Mouse (Mus musculus): ENCODE results near the gene Adam1a. TPM values are rescaled to one million over a fixed set of nuclear protein-coding genes. Genes with fewer than 3 reads are reported as not detected.

Gene Adam1a
- total RNA-seq, 2 experiments from 2014 or later: 12.1 to 14.9 TPM

- no peak overlapping the region for H3K4me3 ChIP-seq
- no peak for DNase-seq (ENCODE audit: extremely low spot score in 1 of 2, low spot score in 2 of 2)
- intact Hi-C loops (cut with DNase I): no loop called here
- no peak for TF ChIP-seq CTCF (IDR thresholded peaks at IDR 0.05)
- no peak overlapping the region for H3K27ac ChIP-seq
Observed at GRCm38 (mm10) chr5:121585005-121585404, 39.7 kb upstream of the Adam1a start.

- peak; percentile 60 to 71 for DNase-seq (ENCODE audit: extremely low spot score in 1 of 2, low spot score in 2 of 2)
- peak overlapping the region; percentile 72; the same call in 1 of the 2 replicates for H3K27ac ChIP-seq
- no peak overlapping the region for H3K4me3 ChIP-seq
- peak; percentile 56 for TF ChIP-seq CTCF (IDR thresholded peaks at IDR 0.05)
- intact Hi-C loops (cut with DNase I): no loop called here
Observed at GRCm38 (mm10) chr5:121583765-121584501, 38.7 kb upstream of the Adam1a start.

GRCm38 (mm10) chr5:121581945-121582344 lies 36.7 kb upstream of the Adam1a start:
- DNase-seq (ENCODE audit: extremely low spot score in 1 of 2, low spot score in 2 of 2): no peak
- intact Hi-C loops (cut with DNase I): no loop called here
- Histone ChIP-seq H3K4me3 (no peak overlapping the region), H3K27ac (no peak overlapping the region)
- TF ChIP-seq CTCF (IDR thresholded peaks at IDR 0.05): no peak

GRCm38 (mm10) chr5:121576927-121577488 lies 31.7 kb upstream of the Adam1a start:
- no peak for TF ChIP-seq CTCF (IDR thresholded peaks at IDR 0.05)
- H3K4me3 ChIP-seq: no peak overlapping the region
- no peak overlapping the region for H3K27ac ChIP-seq
- intact Hi-C loops (cut with DNase I): no loop called here
- DNase-seq (ENCODE audit: extremely low spot score in 1 of 2, low spot score in 2 of 2): no peak

GRCm38 (mm10) chr5:121575867-121576266 lies 30.6 kb upstream of the Adam1a start:
- intact Hi-C loops (cut with DNase I): no loop called here
- DNase-seq (ENCODE audit: extremely low spot score in 1 of 2, low spot score in 2 of 2): no peak
- Histone ChIP-seq H3K4me3 (no peak overlapping the region), H3K27ac (no peak overlapping the region)
- TF ChIP-seq CTCF (IDR thresholded peaks at IDR 0.05): no peak

- intact Hi-C loops (cut with DNase I): no loop called here
- H3K27ac ChIP-seq: no peak overlapping the region
- no peak overlapping the region for H3K4me3 ChIP-seq
- TF ChIP-seq CTCF (IDR thresholded peaks at IDR 0.05): no peak
- no peak for DNase-seq (ENCODE audit: extremely low spot score in 1 of 2, low spot score in 2 of 2)
Observed at GRCm38 (mm10) chr5:121574145-121574544, 28.9 kb upstream of the Adam1a start.

- intact Hi-C loops (cut with DNase I): no loop called here
- H3K27ac ChIP-seq: no peak overlapping the region
- no peak overlapping the region for H3K4me3 ChIP-seq
- no peak for TF ChIP-seq CTCF (IDR thresholded peaks at IDR 0.05)
- no peak for DNase-seq (ENCODE audit: extremely low spot score in 1 of 2, low spot score in 2 of 2)
Observed at GRCm38 (mm10) chr5:121570787-121571186, 25.5 kb upstream of the Adam1a start.

- no peak for DNase-seq (ENCODE audit: extremely low spot score in 1 of 2, low spot score in 2 of 2)
- no peak for TF ChIP-seq CTCF (IDR thresholded peaks at IDR 0.05)
- H3K27ac ChIP-seq: no peak overlapping the region
- intact Hi-C loops (cut with DNase I): no loop called here
- no peak overlapping the region for H3K4me3 ChIP-seq
Observed at GRCm38 (mm10) chr5:121569881-121570420, 24.7 kb upstream of the Adam1a start.

- no peak for TF ChIP-seq CTCF (IDR thresholded peaks at IDR 0.05)
- Histone ChIP-seq H3K27ac (no peak overlapping the region), H3K4me3 (no peak overlapping the region)
- no peak for DNase-seq (ENCODE audit: extremely low spot score in 1 of 2, low spot score in 2 of 2)
- intact Hi-C loops (cut with DNase I): no loop called here
Observed at GRCm38 (mm10) chr5:121566035-121566681, 20.9 kb upstream of the Adam1a start.

- Histone ChIP-seq H3K27ac (no peak overlapping the region), H3K4me3 (peak overlapping the region; percentile 16; the same call in 1 of the 2 replicates)
- DNase-seq (ENCODE audit: extremely low spot score in 1 of 2, low spot score in 2 of 2): peak; percentile 81
- TF ChIP-seq CTCF (IDR thresholded peaks at IDR 0.05): peak; percentile 87
- intact Hi-C loops (cut with DNase I): loop anchor here (1.0 kb wide), 1 partner anchor 38 kb away; no protein-coding TSS in a partner anchor
Observed at GRCm38 (mm10) chr5:121564468-121564895, 19.2 kb upstream of the Adam1a start.

- TF ChIP-seq CTCF (IDR thresholded peaks at IDR 0.05): no peak
- H3K4me3 ChIP-seq: no peak overlapping the region
- DNase-seq (ENCODE audit: extremely low spot score in 1 of 2, low spot score in 2 of 2): no peak
- no peak overlapping the region for H3K27ac ChIP-seq
- intact Hi-C loops (cut with DNase I): no loop called here
Observed at GRCm38 (mm10) chr5:121562436-121562835, 17.2 kb upstream of the Adam1a start.

GRCm38 (mm10) chr5:121549196-121549595 lies 3.9 kb upstream of the Adam1a start:
- TF ChIP-seq CTCF (IDR thresholded peaks at IDR 0.05): no peak
- intact Hi-C loops (cut with DNase I): no loop called here
- H3K4me3 ChIP-seq: no peak overlapping the region
- H3K27ac ChIP-seq: no peak overlapping the region
- DNase-seq (ENCODE audit: extremely low spot score in 1 of 2, low spot score in 2 of 2): no peak
